Mouse (Mus musculus): Measurements from ENCODE around the gene St7.

The St7 gene

DNA sequence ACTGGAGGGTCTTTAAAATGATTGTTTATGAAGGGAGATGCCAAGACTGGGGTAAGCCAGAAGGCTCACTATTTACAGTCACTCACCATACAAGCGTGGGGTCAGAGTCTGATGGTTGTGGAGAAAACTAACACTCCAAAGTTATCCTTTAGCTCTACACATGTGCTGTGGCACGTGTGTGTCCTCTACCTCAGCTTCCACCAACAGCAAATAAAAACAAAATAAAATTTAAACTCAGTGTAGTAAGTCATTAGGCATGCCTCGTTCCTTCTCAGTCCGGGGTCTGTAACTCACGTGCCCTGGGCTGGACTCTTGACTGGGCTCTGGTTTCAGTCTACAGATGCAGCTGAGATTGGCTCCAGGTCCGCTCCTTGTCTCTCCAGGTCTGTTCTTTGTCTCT lies 27.3 kb downstream of the St7 start:
- 95% methylated on average over 6 of the region's 6 CpGs for WGBS

DNA sequence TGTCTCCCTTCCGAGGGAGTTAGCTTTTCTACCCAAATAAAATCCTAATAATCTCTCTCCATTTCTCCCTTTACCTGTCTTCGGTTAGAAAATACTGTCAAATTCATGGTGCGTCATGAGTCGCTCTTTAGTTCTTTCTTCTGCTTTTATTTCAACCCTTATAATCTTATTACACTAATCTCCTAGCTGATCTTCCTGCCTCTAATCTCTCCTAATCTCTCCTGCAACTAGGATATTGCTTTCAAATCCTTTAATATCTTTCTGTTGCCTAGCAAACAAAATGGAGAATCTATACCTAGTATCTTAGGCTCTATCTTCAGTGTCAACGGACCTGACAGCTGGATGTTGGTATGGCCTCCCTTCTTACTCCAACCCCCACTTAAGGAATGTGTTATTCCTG lies 29.0 kb downstream of the St7 start:
- 83% methylated on average over 5 of the region's 5 CpGs for WGBS

DNA sequence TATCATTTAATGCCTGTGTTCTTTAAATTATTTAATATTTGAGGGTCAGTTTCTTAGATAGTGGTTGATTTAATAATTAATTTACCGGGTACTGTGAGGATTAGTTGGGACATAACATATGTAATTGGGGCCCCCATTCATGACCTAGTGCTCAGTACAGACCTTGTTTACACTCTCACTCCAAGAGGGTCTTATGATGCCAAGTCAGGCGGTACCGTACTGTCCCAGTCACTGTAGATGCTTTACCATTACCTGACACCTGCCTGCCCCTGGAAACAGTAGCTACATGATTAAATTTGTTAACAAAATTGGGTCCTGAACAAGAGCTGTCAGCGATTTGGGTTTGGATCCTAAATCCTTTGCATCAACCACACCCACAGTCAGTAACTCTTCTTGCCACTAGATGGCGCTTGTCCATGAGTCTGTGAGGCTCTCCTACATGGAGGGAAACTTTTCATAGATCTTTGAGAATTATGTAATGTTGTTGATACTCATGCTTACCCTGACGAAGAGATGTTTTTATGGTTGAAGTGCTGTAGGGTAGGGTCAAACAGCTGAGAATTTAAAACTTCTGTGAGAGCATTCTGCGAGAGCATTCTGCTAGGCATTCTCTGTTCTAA lies 33.2 kb downstream of the St7 start:
- WGBS, result 35% methylated on average over 7 of the region's 7 CpGs

DNA sequence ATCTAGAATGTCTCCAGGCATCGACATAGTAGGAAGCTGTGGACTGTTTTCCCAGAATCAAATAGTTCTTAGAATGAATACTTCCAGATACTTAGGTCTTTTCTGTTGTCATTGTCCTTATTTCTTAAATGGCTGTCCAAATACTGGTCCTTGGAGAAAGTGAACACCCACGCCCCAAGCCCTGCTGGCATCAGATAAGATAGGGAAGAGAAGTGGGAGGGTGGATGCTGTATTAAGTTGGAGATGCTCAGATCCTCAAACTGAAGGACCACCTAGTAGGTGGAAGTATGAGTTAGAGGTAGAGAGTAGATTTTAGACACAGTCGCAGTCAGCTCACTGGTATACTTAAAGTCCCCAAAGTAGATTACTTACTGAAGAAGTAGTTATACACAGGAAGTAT lies 34.5 kb downstream of the St7 start:
- 96% methylated on average over 3 of the region's 3 CpGs for WGBS

DNA sequence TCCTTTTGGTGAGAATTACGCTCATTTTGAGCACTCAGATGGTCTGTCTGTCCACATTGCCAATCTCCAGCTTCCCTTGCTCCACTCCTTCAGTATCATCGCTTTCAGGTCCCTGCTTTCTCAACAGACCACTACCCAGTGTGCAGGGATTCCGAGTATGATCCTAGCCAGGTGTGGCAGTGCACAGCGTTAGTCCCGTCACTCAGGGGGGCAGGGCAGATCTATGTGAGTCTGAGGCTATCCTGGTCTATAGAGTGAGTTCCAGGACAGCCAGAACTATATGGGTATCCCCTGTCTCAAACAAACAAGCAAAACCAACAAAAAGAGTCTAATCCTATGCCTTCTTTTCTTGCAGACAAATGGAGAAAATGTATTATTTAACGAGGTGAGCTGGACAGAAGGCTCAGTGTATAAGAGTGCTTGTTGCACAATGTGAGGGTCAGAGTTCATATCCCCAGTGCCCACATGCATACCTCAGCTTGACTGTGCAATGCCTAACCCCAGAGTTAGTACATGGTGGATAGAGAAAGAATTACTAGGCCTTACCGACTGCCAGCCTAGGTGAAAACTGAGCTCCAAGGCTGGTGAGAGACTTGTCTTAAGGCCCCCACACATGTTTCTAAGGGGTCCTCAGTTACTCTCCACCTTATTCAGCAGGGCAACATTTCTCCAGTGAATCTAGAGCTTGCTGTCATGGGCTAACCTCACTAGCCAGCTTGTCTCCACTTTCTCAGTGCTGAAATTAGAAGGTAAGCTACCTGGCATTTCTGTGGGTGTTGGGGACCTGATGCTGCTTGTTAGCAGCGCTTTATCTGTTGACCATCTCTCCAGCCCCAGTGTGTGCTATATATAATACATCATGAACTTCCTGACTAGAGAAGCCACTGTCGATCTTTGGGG lies 35.4 kb downstream of the St7 start:
- WGBS, result 88% methylated on average over 9 of the region's 9 CpGs

DNA sequence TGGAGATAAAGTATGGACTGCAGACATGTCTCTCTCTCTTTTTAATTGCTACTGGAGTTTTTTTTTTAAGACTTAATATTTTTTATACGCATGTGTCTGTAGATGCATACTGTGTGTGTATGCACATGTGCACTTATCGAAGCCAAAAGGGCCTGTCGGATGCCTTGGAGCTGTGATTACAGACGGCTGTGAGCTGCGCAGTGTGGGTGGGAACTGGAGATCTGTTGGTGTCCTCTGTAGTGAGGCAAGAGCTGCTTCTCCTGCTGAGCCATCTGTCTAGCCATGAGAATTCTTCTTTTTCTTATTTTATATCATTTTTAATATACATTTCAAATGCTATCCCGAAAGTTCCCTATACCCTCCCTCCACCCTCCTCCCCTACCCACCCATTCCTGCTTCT lies 37.4 kb downstream of the St7 start:
- 61% methylated on average over 6 of the region's 6 CpGs for WGBS

GRCm38 (mm10) chr6:17731694-17732093 lies 39.0 kb downstream of the St7 start:
- WGBS, result 80% methylated on average over 5 of the region's 5 CpGs

DNA sequence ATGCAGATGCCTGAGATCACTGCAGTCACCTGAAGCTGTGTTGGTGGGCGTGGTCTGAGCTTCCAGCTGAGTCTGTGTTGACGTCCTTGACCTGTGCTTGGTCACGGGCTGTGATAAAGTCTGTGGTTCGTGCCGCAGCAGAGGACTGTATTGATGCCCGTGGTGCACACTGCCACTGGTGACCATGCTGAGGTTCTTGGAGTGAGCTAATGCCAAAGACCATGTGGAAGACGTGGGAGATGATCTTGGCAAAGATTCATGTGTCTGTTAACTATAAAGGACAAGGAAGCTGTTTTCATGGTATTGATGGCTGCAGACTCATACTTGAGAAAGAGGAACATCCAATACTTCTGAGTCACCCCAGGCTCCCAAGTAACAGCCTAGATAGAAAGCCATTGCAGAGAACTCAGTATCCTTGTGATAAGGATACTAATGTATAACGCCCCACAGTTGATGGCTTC lies 41.2 kb downstream of the St7 start:
- 91% methylated on average over 8 of the region's 8 CpGs for WGBS

DNA sequence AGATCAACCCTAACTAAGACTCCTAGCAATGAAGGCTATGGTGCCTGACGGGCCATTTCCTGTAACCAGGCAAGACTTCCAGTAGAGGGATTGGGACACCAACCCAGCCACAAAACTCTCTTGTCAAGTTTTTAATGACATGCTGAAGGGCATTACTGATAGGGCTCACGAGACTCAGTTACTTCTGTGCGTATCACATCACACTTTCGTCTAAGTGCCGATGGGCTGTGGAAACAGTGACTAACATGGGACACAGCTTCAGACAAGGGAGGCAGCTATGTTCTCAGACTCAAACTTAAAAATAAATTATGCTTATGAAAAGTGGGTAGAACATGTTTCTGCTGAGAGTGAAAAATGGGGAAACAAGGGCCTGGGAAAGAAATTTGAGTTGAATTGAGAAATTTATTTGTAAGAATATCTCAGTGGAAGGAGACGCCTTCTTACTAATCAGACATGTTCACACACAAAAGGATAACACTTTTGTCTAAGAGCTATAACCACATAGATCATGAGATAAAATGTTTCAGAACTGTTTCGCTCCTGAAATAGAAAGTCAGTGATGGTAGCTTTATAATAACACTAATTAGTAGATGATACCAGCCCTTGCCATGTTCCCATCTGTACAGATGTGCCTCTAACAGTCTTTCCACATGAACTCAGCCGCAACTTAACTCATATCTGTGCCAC lies 44.7 kb downstream of the St7 start:
- 82% methylated on average over 8 of the region's 8 CpGs for WGBS

- WGBS, result 89% methylated on average over 1 of the region's 1 CpGs
These were observed 47.4 kb downstream of the St7 start for GRCm38 (mm10) chr6:17740128-17740527.

DNA sequence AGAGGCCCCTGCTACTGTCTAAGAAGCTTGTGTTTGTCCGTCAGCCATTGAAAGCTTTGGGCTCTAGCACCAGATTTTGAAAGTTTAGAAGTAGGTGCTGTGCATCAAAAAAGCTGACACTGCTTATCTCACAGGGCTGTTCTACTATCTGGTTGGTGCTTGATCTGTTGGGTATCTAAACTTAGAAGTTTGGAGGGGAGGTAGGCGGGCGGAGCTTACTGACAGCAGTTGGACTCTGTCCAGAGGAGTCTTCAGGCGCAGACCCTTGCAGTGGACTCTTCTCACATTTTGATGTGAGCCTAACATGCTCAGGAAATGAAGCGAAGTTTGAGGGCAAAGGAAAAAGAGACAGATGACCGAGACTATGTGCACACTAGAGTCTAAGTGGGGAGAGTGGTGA lies 48.9 kb downstream of the St7 start:
- WGBS, result 98% methylated on average over 6 of the region's 6 CpGs

- 96% methylated on average over 4 of the region's 4 CpGs for WGBS
These were observed 49.5 kb downstream of the St7 start for GRCm38 (mm10) chr6:17742209-17742608.

DNA sequence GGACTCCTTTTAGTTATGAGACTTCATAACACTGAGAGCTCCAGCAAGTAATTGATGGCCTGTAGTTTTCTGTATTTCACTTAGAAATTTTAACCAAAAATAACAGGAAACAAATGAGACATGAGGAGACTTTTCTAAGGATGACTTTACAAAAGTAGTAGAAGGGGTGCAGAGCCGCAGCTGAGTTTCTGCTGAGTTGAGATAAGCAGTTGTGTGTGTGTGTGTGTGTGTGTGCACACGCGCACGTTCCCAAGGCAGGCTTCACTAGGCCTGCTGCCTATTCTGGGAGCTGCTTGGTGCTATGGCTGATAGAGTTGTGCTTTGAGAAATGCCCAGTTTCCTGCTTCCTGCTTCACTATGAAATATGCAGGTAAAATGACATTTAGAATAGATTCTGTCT lies 50.6 kb downstream of the St7 start:
- WGBS, result 62% methylated on average over 4 of the region's 4 CpGs

GRCm38 (mm10) chr6:17747724-17748123 lies 55.0 kb downstream of the St7 start:
- WGBS, result 90% methylated on average over 13 of the region's 13 CpGs

- WGBS, result 3% methylated on average over 18 of the region's 18 CpGs
These were observed 56.3 kb downstream of the St7 start for GRCm38 (mm10) chr6:17748866-17749582.

DNA sequence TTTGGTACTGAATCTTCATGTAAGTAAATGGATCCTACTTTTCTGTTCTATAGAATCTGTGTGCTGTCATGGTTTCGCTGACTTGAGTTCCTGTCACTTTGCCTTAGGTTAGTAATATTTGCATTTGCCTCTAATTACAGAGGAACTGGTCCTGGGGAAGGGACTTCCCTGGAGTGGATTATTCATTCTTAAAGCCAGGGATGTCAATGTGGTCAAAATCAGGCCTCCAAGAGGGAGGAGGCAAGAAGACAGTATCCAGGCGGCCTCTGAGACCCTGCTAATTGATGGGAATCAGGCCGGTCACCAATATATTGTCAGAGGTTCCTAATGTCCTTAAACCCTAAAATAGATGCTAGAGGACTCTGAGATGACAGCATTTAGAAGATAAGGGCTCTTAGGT lies 56.9 kb downstream of the St7 start:
- 41% methylated on average over 3 of the region's 3 CpGs for WGBS

DNA sequence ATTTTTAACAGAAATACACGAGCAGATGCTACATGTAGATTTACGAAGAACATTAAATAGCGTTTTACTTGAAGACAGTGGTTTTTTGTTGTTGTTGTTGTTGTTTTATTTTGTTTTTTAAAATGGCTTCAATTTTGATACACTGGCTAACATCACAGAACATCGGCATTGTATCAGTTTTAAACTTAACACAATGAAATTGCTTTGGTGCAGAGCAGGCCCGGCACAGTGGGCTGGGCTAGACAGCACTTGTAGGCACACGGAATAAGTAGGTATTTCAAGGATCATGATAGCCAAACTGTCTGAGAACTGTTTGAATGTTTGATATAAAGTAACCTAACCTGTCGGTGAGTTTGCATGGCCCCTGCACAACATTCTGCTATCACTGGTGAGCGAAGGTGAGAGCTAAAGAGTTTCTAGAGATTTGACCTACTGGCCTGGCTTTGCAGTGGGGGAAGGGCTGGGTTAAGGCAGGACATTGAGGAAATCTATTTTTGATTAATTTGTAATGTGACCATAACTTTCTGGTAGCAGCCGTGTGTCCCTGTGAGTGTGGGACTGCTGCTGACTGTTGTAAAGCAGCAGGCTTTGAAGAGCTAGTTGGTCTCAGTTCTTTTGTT lies 57.4 kb downstream of the St7 start:
- 35% methylated on average over 9 of the region's 9 CpGs for WGBS

DNA sequence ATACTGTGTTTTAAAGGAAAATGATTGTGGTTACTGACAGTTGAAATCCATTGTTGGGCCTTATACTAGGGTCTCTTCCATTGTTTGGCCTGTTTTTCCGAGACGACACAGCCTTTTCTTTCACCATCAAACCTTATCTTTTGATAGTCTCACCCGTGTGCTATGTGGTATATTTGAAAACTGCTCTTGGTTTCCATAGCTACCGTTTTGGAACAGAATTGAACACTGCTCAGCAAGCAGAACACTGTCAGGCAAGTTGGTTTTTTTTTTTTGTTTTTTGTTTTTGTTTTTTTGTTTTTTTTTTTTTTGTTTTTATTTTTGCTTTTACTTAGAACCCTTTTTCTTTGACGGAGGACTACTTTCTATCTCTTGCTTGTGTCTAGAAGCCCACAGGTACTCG lies 58.2 kb downstream of the St7 start:
- whole genome bisulfite sequencing, result 37% methylated on average over 6 of the region's 6 CpGs

GRCm38 (mm10) chr6:17755902-17756301 lies 63.2 kb downstream of the St7 start:
- 90% methylated on average over 6 of the region's 6 CpGs for WGBS

DNA sequence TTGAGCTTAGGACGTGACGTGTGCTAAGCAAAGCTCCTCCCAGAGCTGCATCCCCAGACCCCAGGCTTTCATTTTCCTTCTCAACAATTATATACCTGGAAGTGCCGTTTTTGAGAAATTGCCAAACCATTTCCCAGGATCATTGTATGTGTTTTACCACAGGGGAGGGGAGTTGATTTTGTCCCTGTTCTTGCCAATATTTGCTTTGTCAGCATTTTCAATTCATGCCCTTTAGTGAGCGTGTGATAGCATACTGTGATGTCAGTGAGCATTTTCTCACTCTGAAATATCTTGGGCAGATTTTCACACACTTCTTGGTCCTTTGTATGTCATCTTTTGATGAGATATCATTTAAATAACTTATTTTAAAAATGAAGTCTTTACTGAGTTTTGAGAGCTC lies 65.8 kb downstream of the St7 start:
- 77% methylated on average over 4 of the region's 4 CpGs for WGBS

DNA sequence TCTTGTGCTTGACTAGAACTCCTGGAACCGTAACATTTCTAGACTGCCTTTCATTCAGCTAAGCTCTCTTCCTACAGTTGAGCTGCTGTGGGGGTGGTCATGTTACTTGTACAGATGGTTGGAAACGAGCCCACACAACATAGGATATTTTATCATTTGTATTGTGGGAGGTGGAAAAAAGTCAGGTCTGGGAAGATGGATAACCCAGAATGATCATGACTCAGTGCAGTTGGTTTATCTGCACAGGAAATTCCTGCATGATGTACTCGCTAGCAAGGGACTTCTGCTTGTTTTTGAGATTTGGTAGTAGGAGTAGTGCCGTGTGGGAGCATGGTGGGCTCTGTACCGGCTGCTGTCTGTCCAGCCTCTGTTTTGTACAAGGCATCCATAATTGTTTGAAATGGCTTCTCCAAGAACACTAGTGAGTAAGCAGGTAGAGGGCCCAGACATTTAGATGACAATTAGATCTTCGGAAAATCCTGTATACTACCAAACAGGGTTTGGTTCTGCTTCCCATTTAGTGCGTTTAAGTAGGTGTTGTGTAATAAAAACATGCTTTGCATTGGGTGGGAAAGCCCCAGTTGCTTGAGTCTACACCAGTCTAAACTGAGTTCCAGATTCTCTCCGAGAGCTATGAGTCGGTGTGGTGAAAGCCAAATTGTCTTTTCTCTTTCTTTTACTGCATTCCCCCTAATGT lies 71.4 kb downstream of the St7 start:
- WGBS, result 35% methylated on average over 9 of the region's 9 CpGs
